Mouse (Mus musculus) liver, adult 2 months (tissue): ENCODE measurements around the gene Gtf2f2.

Experiments
- CTCF ChIP-seq: fragments of 200-500 bp; IDR thresholded peaks from 2 replicates; pipeline ENCODE4 v1.5.1; 2011; ENCODE audit warnings: low read depth, low read length, control low read depth
- POLR2A ChIP-seq: fragments of 200-500 bp; IDR thresholded peaks from 2 replicates; pipeline ENCODE4 v1.6.1; 2011; ENCODE audit warnings: low read length, control low read depth; ENCODE audit not compliant: insufficient read depth; ENCODE audit errors: extremely low read depth

DNA sequence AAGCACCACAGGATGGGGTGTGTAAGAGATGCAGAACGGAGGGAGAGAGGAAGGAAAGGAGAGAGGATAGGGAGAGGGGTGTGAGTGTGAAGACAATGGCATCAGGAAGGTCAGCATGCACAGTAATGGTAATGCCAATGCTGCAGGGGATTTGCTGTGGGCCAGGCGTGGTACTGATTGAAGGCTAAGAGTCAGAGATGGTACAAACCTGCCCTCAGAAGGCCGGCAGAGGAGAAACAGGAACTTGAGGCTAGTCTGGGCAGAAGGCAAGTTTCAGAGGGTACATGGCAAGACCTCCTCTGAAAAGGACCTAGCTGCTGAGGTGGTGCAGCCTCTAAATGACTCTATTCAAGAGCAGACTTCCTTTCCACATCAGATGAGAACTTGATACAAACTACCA lies 105.7 kb downstream of the Gtf2f2 start:
- TF ChIP-seq POLR2A = no peak
- TF ChIP-seq CTCF = no peak
